Mouse (Mus musculus): ENCODE results near the gene Dcaf8. TPM values are rescaled to one million over a fixed set of nuclear protein-coding genes. Genes with fewer than 3 reads are reported as not detected.

Gene Dcaf8
- polyA plus RNA-seq, 1 experiment, result 38.5 TPM

DNA sequence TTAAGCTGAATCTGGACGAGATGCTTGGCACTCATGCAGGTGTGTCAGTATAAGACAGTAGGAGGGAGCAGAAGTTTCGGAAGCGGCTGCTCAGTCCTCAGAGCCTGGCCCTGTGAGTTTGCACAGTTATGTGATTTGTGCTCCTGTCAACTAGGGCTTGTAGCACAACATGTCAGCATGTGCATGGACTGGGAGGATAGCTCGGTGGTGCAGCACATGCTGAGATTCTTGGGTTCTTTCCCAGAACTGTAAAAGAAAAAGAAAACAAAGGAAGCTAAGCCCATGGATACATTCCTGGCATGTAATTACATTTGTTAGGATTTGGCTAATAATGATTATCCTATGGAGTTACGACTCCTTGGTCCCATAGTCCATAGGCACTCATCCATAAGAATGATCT, 25.3 kb downstream of the Dcaf8 start:
- Histone ChIP-seq H3K4me1 (ENCODE audit: control insufficient read depth, insufficient read depth, insufficient read length) (no peaks in the 10 kb centered on the region), H3K36me3 (ENCODE audit: control insufficient read depth, insufficient read depth, low read length) (peaks cover 42% of the 10 kb centered on the region), H3K27me3 (ENCODE audit: control insufficient read depth, insufficient read depth, low read length) (no peaks in the 10 kb centered on the region), H3K4me3 (ENCODE audit: extremely low read depth, insufficient read depth, insufficient read length) (no peak overlapping the region), H3K27ac (ENCODE audit: insufficient read depth, low read length) (no peak overlapping the region)
- DNase-seq (ENCODE audit: low read depth in 1 of 2, low spot score in 2 of 2), result no peak
- TF ChIP-seq POLR2A (IDR thresholded peaks at IDR 0.05; ENCODE audit: low read depth, low read length), result no peak
- TF ChIP-seq CTCF (IDR thresholded peaks at IDR 0.05; ENCODE audit: extremely low read depth, insufficient read depth, insufficient read length, insufficient replicate concordance), result no peak
- 95% methylated on average over 5 of the region's 5 CpGs for WGBS

DNA sequence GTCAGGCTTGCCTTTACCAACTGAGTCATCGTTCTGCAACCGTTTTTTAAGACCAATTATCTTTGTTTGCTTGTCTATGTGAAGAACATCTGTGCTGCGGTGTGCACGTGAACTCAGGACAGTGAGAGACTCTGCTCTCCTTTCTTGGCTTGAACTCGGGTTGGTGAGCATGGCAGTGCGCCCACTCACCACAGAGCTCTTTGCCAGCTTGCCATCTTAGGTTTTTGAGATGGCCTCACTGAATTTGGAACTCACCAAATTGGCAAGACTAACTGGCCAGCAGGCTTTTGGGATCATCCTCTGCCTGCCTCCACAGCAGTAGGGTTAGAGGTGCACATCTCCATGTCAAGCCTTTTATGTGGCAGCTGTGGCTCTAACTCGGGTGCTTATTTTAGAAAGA, 29.9 kb downstream of the Dcaf8 start:
- Histone ChIP-seq H3K27me3 (ENCODE audit: control insufficient read depth, insufficient read depth, low read length) (no peaks in the 10 kb centered on the region), H3K36me3 (ENCODE audit: control insufficient read depth, insufficient read depth, low read length) (peaks cover 41% of the 10 kb centered on the region), H3K27ac (ENCODE audit: insufficient read depth, low read length) (no peak overlapping the region), H3K4me3 (ENCODE audit: extremely low read depth, insufficient read depth, insufficient read length) (no peak overlapping the region), H3K4me1 (ENCODE audit: control insufficient read depth, insufficient read depth, insufficient read length) (no peaks in the 10 kb centered on the region)
- DNase-seq (ENCODE audit: low read depth in 1 of 2, low spot score in 2 of 2), result no peak
- TF ChIP-seq CTCF (IDR thresholded peaks at IDR 0.05; ENCODE audit: extremely low read depth, insufficient read depth, insufficient read length, insufficient replicate concordance) (no peak), POLR2A (IDR thresholded peaks at IDR 0.05; ENCODE audit: low read depth, low read length) (no peak)
- 90% methylated on average over 7 of the region's 7 CpGs for WGBS

DNA sequence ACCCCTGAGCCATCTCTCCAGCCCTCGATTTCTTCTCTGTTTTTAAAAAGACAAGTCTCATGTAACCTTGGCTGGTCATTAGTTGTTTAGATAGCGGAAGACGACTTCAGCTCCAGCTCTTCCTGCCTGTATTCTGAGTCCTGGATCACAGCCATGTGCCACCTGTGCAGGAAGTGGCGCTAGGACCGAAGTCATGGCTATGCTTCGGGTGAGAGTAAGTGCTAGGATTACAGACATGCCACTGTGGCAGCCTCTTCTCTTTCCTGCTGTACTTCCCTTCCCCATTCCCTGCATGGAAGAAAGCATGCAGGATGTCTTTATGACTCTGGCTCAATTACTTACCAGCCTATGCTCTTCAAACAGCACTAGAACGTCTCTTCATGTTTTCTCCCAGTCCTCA, 31.2 kb downstream of the Dcaf8 start:
- no peak for TF ChIP-seq POLR2A (IDR thresholded peaks at IDR 0.05; ENCODE audit: low read depth, low read length)
- no peak for TF ChIP-seq CTCF (IDR thresholded peaks at IDR 0.05; ENCODE audit: extremely low read depth, insufficient read depth, insufficient read length, insufficient replicate concordance)
- H3K4me3 ChIP-seq (ENCODE audit: extremely low read depth, insufficient read depth, insufficient read length), result no peak overlapping the region
- H3K27me3 ChIP-seq (ENCODE audit: control insufficient read depth, insufficient read depth, low read length), result no peaks in the 10 kb centered on the region
- 75% methylated on average over 7 of the region's 7 CpGs for WGBS
- no peak overlapping the region for H3K27ac ChIP-seq (ENCODE audit: insufficient read depth, low read length)
- no peaks in the 10 kb centered on the region for H3K4me1 ChIP-seq (ENCODE audit: control insufficient read depth, insufficient read depth, insufficient read length)
- no peak for DNase-seq (ENCODE audit: low read depth in 1 of 2, low spot score in 2 of 2)
- peaks cover 35% of the 10 kb centered on the region for H3K36me3 ChIP-seq (ENCODE audit: control insufficient read depth, insufficient read depth, low read length)

DNA sequence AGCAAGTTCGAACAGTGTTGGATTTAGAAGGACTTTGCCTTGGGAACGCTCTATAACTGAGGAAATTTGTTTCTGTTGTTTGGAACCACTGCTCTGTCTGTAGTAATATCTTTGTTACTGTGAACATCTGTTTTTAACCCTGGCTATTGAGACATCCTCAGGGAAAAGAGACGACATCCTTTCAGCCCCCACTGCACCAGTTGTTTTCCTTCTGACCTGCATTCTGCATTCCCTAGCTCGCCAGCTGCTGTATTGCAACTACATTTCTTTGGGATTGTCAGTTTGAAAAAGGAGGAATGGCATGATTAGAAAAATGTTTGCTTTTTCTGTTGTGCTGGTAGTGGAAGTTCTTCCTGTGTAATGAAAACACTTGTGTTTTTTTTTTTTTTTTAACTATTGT, 33.0 kb downstream of the Dcaf8 start:
- Histone ChIP-seq H3K4me1 (ENCODE audit: control insufficient read depth, insufficient read depth, insufficient read length) (no peaks in the 10 kb centered on the region), H3K27ac (ENCODE audit: insufficient read depth, low read length) (no peak overlapping the region), H3K27me3 (ENCODE audit: control insufficient read depth, insufficient read depth, low read length) (no peaks in the 10 kb centered on the region), H3K36me3 (ENCODE audit: control insufficient read depth, insufficient read depth, low read length) (peaks cover 25% of the 10 kb centered on the region), H3K4me3 (ENCODE audit: extremely low read depth, insufficient read depth, insufficient read length) (no peak overlapping the region)
- no peak for DNase-seq (ENCODE audit: low read depth in 1 of 2, low spot score in 2 of 2)
- 91% methylated on average over 4 of the region's 4 CpGs for WGBS
- no peak for TF ChIP-seq POLR2A (IDR thresholded peaks at IDR 0.05; ENCODE audit: low read depth, low read length)
- no peak for TF ChIP-seq CTCF (IDR thresholded peaks at IDR 0.05; ENCODE audit: extremely low read depth, insufficient read depth, insufficient read length, insufficient replicate concordance)

DNA sequence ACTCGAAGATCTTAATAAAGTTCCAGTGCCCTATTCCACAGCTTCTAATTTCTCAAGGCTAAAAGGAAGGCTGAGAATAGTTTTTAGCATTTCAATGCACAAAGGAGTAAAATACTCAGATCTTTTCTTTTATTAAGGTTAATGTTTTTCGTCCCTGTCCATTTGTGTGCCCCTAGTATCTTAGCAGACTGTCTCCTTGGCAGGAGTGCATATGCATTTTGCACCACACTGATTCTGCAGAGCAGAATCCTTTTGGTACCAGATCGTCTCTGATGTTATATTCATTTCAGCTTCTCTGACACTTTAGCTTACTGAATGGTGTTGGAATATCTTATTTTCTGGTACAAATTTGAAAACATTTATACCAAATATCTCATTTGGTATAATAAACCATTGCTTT, 33.9 kb downstream of the Dcaf8 start:
- no peak for TF ChIP-seq POLR2A (IDR thresholded peaks at IDR 0.05; ENCODE audit: low read depth, low read length)
- no peak for TF ChIP-seq CTCF (IDR thresholded peaks at IDR 0.05; ENCODE audit: extremely low read depth, insufficient read depth, insufficient read length, insufficient replicate concordance)

DNA sequence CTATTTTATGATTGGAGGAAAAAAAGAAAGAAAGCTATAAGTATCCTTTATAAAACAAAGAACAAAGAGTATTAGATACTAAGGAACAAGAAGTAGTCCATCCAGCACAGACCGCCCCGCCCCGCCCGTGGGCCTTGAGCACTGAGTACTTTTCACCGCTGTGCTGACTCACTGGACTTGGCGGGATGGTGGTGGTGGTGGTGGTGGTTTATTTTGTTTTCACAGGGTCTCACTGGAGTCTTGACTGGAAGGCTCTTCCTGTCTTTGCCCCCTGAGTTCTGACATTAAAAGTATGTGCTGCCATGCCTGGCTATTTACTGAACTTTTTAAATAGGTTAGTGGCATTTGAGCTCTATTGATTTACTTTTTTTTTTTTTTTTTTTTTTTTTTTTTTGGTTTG, 35.2 kb downstream of the Dcaf8 start:
- 96% methylated on average over 6 of the region's 6 CpGs for WGBS
- Histone ChIP-seq H3K36me3 (ENCODE audit: control insufficient read depth, insufficient read depth, low read length) (peaks cover 33% of the 10 kb centered on the region), H3K27ac (ENCODE audit: insufficient read depth, low read length) (no peak overlapping the region), H3K4me1 (ENCODE audit: control insufficient read depth, insufficient read depth, insufficient read length) (no peaks in the 10 kb centered on the region), H3K27me3 (ENCODE audit: control insufficient read depth, insufficient read depth, low read length) (no peaks in the 10 kb centered on the region), H3K4me3 (ENCODE audit: extremely low read depth, insufficient read depth, insufficient read length) (no peak overlapping the region)
- no peak for TF ChIP-seq POLR2A (IDR thresholded peaks at IDR 0.05; ENCODE audit: low read depth, low read length)
- no peak for TF ChIP-seq CTCF (IDR thresholded peaks at IDR 0.05; ENCODE audit: extremely low read depth, insufficient read depth, insufficient read length, insufficient replicate concordance)
- DNase-seq (ENCODE audit: low read depth in 1 of 2, low spot score in 2 of 2), result no peak

More for the DNA sequence above, 33.9 kb downstream of the Dcaf8 start:
- DNase-seq (ENCODE audit: low read depth in 1 of 2, low spot score in 2 of 2), result no peak
- 95% methylated on average over 3 of the region's 3 CpGs for WGBS
- no peak overlapping the region for H3K4me3 ChIP-seq (ENCODE audit: extremely low read depth, insufficient read depth, insufficient read length)
- no peaks in the 10 kb centered on the region for H3K27me3 ChIP-seq (ENCODE audit: control insufficient read depth, insufficient read depth, low read length)
- H3K27ac ChIP-seq (ENCODE audit: insufficient read depth, low read length), result no peak overlapping the region
- no peaks in the 10 kb centered on the region for H3K4me1 ChIP-seq (ENCODE audit: control insufficient read depth, insufficient read depth, insufficient read length)
- H3K36me3 ChIP-seq (ENCODE audit: control insufficient read depth, insufficient read depth, low read length), result peaks cover 31% of the 10 kb centered on the region

DNA sequence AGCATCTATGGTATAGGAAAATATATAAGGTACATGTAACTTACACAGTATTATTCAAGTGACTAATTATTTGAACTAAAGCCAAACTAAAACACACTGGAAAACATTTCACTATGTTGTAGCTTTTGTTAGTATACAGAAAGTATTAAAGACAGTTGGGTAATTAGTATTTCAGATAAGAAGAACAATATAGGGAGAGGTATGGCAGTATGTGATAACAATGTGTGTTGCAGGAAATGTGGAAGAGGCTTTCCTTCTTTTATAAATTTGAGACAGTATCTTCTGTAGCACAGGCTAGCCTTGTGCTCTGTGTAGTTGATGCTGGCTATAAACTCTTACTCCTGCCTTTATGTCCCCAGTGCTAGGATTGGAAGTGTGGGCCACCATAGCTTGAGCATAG, 36.0 kb downstream of the Dcaf8 start:
- Histone ChIP-seq H3K27ac (ENCODE audit: insufficient read depth, low read length) (no peak overlapping the region), H3K4me1 (ENCODE audit: control insufficient read depth, insufficient read depth, insufficient read length) (no peaks in the 10 kb centered on the region), H3K4me3 (ENCODE audit: extremely low read depth, insufficient read depth, insufficient read length) (no peak overlapping the region), H3K36me3 (ENCODE audit: control insufficient read depth, insufficient read depth, low read length) (peaks cover 35% of the 10 kb centered on the region), H3K27me3 (ENCODE audit: control insufficient read depth, insufficient read depth, low read length) (no peaks in the 10 kb centered on the region)
- DNase-seq (ENCODE audit: low read depth in 1 of 2, low spot score in 2 of 2), result no peak
- no peak for TF ChIP-seq POLR2A (IDR thresholded peaks at IDR 0.05; ENCODE audit: low read depth, low read length)
- no peak for TF ChIP-seq CTCF (IDR thresholded peaks at IDR 0.05; ENCODE audit: extremely low read depth, insufficient read depth, insufficient read length, insufficient replicate concordance)
